Mouse (Mus musculus) gonadal fat pad, adult 2 months (tissue): Measurements from ENCODE around the gene Btaf1. TPM values are rescaled to one million over a fixed set of nuclear protein-coding genes. Genes with fewer than 3 reads are reported as not detected.

Experiments
- DNase-seq: peaks from one replicate; pipeline ENCODE4 v3.0.0-alpha.2; 2012; ENCODE audit warnings: low read depth
- polyA plus RNA-seq: library from polyadenylated mRNA; depleted of rRNA; stranded (reverse); fragments of >200 nt; gene quantifications from 2 replicates; pipeline ENCODE4 v1.2.3, GENCODE M21; 2012; rRNA removed

Gene Btaf1
- polyA plus RNA-seq, 1 experiment, result 5.4 TPM

DNA sequence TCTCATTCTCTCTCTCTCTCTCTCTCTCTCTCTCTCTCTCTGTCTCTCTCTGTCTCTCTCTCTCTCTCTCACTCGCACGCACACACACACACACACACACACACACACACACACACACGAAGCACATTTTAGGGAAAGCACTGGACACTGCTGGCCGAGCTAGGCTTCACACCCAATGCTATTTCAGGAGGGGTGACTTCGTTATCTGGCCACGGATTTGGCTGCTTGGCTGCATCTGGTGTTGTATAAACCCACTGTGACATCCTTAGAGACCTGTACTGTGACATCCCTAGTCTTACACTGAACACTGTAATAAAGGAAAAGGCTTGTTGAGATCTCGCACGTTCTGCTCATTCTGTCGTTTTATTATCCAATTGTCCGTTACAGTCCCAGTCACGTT, 95.1 kb downstream of the Btaf1 start:
- no peak for DNase-seq

DNA sequence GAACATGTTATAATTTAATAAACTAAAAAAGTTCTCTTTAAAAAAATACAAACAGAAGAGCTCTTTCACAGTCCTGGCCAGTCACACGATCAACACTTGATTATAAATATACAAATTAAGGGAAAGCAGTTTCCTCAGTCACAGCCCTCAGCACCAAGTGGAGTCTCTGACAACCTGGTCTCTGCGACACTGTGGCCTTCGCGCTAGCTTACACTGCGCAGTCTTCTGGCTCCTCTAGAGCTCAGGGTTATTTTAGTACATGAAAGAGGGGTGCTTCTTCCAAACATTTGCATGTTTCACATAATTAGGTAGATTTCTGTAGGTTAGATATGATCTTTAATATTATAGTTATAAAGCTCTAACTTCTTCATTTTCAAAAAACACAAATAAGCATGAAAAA, 96.3 kb downstream of the Btaf1 start:
- DNase-seq, result no peak

DNA sequence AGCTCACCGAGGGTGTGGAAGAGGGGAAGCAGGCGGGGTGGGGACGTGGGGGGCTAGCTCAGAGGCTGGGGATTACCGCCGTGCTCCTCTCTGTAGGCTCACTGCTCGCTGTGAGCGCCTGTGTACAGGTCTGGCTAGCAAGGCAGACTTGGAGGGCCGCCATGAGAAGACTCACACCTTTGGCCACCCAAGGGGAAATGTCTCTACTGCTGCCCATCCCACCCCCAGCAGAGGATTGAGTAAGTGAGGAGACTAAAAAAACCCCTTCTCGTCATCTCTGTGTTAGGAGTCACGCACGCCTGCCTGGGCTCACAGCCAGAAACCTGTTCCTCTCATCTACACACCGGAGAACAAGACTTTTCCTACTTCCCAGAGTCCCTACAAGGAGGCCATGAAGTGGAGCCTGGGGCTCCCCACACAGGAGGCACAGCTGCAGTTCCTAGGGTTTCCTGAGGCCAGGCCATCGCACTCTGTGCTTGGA, 100.0 kb downstream of the Btaf1 start:
- DNase-seq, result no peak

DNA sequence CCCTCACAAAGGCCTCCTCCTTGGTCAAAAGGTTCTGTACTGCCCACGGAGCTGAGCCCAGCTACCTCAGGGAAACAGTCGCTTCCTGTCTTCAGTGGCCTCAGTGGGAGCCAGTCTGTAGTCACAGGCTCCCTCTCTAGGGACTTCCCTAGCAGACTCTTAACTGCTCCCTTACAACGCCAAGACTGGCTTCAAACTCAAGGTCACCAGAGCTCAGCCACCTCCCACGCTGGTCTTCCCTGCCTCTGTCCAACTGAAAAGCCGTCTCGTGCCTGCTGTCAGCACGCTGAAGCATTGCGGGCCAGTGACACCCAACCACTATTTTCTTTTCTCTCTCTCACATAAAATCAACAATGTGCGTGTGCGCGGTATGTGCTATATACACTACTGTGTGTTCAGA, 100.5 kb downstream of the Btaf1 start:
- no peak for DNase-seq

DNA sequence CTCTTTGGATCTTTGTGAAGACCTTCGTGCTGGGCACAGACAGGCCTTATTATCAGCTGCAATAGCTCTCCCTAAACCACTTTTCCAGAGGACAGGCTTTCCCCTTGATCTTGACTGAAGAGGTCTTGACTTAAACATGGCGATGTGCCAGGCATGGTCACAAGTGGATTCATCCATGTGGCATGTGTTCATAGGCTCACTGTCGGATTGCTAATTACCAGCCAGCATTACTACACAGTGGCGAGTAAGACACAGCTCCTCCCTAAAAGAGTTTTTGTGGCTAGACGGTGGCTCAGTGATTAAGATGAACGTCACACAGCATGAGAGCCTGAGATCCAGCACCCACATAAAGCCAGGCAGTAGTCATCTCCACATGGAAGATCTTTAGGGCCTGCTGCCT, 103.9 kb downstream of the Btaf1 start:
- DNase-seq, result no peak

DNA sequence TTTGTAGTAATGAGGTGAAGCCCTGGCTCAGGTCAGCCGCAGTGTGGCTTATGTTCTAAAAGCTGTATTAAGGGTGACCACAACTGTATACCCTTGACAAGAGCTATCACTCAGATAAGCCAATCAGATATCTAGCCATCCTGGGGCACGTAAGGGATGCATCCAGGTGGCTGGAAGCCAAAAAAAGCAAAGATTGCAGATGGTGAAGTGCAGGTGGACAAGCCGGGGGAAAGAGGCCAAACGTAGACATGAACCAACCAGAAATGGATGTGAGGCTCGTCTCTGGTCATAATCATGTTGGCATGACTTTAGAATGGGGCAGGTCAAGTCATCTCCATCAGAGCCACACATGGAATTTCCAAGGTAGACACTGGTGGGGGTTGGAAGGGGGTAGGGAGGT, 105.6 kb downstream of the Btaf1 start:
- DNase-seq, result no peak

DNA sequence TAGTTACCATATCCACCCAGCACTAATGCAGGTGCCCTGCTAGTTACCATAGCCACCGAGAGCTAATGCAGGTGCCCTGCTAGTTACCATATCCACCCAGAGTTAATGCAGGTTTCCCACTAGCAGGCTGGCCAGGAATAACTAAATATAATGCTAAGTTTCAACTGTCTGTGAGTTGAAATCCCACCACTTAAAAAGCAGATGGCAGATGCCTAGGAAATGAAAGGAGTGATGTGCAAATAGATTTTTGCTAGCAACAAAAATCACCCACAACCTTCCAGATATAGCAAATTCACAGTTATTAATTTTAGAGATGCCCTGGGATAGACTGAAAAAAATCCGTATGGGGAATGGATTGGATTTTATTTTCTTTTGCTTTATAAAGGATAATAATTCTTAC, 106.5 kb downstream of the Btaf1 start:
- DNase-seq, result no peak

DNA sequence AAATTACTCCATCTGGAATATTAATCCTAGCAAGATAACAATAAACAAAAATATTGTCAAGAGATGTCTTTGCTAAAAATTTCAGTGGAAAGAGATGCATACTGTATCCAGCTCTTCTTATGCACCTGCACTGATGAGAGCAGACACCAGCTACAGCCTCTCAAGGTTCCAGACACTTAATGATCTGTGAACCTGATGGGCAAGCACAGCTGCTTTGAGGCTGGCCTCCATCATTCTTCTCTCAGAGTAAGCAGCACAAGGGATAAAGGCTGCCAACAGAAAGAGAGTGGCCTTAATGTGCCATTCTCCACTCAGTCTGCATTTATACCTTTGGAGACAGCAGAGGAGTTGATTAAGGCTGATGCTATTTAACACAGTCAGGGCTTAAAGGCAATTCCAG, 115.0 kb downstream of the Btaf1 start:
- DNase-seq, result no peak

DNA sequence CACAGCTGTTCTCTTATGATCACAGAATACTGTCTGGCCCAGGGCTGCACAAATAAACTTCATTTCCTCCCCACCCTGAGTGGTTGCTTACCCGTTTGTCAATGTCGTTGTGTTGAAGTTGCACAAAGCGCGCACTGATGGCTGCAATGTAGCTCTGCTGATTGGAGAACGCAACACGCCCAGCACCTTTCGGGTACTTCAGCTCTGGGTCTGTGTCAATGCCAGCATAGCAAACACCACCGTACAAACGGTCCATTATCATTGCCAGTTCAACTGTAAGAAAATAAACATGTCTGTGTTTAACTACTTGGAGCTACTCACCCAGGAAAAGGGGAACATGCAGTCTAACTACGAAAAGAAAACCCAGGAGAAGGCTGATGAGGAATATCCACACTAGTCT, 118.6 kb downstream of the Btaf1 start:
- DNase-seq, result no peak

DNA sequence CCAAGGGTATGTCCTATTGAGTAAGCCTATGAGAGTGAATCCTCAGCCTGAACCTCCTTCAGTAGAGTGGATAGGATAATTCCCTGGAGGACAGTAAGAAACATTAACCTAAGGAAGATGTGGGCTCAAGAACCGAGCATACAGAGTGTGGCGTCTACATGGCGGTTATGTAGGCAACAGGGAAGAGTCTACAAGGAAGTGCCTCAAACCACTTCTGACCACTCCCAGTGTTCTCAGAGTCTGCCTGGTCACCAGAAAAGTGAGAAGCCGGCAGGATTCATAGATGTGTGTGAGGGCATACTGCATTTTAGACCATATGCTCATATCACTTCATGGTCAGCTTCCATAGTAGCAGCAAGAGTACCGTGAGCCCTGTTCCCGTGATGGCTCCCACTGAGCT, 122.6 kb downstream of the Btaf1 start:
- no peak for DNase-seq

DNA sequence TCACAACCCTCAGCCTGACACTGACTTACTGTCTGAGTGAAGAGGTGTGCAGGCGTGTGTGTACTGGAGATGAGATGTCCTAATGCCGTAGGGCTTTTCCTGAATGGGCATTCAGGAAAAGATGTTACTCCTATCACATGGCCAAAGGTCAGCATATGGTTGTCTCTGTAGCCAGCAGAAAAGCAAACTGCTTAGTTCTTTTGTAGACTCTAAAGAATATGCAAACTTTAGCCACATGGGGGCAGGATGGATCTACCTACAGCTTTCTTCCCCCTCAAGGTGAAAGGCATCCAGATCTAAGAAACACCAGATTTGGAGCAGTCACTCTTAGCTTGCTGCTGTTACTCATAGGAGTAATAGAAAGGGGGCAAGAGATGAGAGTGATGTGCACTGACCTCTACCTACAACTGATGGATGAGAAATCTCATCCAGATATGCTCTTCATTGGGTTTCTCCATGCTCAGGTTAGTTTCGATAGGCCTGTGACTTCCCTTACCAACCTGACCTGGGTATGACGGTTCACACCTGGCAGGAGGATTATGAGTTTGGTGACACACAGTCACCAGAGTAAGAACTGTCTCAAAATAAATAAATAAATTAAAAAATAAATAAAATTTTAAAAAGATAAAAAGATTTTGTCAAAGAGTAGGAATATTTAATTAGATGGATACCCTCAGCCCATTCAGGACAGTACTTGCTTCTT, 124.9 kb downstream of the Btaf1 start:
- DNase-seq, result no peak

DNA sequence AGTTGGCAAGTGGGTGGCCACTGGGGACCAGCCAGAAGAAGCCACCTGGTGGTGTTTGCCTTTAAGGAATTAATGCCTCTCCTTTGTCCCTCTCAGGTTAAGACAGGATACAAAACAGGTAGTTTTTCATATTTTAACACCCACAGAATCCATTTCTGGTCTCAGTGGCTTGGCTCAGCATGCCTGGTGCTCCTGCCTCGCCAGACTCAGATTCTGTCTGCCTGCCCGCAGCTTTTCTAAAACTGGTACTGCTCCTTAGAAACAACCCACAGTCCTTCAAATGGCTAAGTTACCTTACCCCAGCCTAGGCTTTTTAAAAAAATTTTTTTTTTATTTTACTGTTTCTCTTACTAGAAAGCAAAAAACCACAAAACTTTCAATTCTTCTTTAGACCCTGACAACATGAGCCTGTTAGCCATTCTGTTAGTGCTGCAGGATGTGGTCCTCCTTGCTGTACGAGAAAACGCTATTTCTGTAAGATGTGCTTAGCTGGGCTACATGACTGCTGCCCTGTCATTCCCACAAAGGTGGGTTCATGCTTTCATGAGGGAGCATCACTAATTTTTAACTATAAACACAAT, 130.2 kb downstream of the Btaf1 start:
- DNase-seq, result no peak

DNA sequence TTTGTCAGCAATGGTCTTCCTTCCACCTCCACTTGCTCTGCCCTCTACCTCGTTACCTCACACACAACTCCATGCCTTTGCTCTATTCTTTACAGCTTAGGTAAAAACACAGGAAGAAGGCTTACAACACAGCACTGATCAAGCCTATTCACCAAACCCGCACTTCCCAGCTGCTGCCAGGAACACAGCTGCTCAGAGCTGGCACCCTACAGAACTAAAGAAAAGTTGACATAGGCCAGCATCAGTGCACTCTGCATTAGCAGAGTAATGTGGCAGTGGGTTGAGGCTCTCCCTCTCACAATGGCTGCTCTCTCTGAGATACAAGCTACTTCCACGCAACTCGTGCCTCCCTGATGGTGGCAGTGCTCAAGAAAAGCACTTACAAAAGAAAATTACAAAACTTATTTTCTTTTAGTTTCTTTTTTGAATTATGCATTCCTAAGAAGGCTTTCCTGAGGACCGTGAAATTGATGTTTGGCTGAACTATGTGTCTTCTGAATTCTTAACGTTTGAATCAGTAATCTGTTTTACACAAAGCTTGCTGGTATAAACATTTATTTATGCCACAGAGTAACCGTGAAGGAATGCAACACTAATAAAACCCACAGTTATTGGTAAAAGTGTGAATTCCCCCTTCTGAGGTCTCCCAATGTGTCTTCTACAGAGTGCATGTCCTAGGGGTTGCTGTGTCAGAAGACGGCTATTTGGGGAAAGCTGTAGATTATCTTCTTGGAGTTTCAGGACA, 131.5 kb downstream of the Btaf1 start:
- DNase-seq, result no peak

DNA sequence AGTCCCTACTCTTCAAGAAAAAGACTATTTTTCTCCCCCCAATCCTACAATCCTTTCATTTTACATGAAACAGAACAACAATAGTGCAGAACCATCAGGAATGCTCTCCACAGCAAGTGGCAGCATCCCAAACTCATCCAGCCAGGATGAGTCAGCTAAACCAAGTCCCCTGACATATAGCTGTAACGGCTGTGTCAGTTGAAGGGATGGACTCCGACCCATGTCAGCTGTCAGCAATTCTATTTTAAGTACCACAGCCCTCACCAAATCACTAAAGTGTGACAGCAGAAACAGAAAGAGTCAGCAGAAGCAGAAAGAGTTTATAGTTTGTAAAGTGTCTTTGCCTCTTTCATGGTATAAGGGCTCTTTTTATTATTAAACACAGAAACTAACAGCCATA, 133.7 kb downstream of the Btaf1 start:
- no peak for DNase-seq

DNA sequence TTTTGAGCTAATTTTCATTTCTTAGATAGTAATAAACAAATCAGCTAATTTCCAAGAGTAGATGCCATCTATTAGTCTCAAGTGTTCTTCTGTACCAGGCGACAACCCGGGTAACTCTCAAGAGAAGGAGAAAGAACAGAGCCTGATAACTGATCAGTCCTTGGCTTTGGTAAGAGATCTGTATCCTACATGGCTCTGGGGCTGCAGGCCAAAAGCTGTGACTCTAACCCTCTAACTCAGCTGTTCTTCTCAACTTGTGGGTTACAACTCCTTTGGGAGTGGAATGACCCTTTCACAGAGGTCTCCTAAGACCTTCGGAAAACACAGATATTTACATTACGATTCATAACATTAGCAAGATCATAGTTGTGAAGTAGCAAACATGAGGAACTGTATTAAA, 134.2 kb downstream of the Btaf1 start:
- DNase-seq, result no peak

Other genes with a start within 250 kb of the Btaf1 start
- gene Ppp1r3c, start 189.4 kb upstream of the Btaf1 start, polyA plus RNA-seq, result 7.8 and 8.1 TPM in 2 replicates
- gene Tnks2, start 91.8 kb upstream of the Btaf1 start, polyA plus RNA-seq, result 33.7 and 35.9 TPM in 2 replicates
- gene Fgfbp3, start 6.5 kb upstream of the Btaf1 start, polyA plus RNA-seq, result 1.9 and 2.8 TPM in 2 replicates